Mouse (Mus musculus) embryo, embryonic 9.5 days (tissue): ENCODE measurements at regions not wholly inside any gene's neighbourhood (a gene's known extent, or its start where the extent isn't known, plus 50 kb on each side); places are given as distances from the start of the nearest gene placed in this dataset.
A peak's percentile ranks its signal among the peaks of the same experiment; 100 is the strongest.

ENCODE experiments used
- DNase-seq: peaks from one replicate; pipeline ENCODE4 v3.0.0-alpha.2; 2017; ENCODE audit errors: extremely low spot score

- DNase-seq: peak; percentile 39
These were observed 874.1 kb upstream of the Gje1 start for GRCm38 (mm10) chr10:15592161-15592560.

GRCm38 (mm10) chr10:15586081-15586480 lies 868.1 kb upstream of the Gje1 start:
- DNase-seq: no peak

GRCm38 (mm10) chr10:15564119-15564518 lies 846.1 kb upstream of the Gje1 start:
- DNase-seq: peak; percentile 17

- DNase-seq: peak; percentile 42
These were observed 835.5 kb upstream of the Gje1 start for GRCm38 (mm10) chr10:15553407-15554064.

- DNase-seq: no peak
These were observed 823.9 kb upstream of the Gje1 start for GRCm38 (mm10) chr10:15541797-15542350.

DNA sequence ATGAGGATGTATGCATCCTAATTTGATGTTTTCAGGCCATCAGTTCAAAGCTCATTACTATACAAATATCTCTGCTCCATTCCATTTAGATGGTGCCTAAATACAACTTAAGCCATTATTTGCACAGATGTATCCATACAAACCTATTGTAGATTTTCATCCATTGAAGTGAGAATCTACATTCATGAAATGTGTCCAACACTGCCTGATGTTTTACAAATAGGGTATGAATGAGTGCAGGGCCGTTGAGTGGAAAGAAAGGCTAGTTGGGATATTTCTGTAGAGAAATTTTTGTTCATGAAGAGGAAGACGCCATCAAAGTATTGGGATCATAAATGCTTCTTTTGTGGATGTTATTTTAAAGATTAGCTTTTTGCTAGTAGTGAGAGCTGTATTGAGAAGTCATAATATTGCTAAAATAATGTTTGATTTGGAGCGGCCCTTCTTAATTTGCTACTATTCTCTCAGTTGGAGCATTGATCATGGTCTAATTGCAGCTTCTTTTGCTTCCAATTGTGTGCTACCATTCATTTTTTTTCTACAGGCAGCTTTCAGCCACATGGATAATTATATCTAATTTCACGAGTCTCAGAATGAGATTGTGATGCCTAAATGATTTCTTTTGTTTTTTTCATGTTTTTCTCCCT lies 822.9 kb upstream of the Gje1 start:
- DNase-seq: no peak

DNA sequence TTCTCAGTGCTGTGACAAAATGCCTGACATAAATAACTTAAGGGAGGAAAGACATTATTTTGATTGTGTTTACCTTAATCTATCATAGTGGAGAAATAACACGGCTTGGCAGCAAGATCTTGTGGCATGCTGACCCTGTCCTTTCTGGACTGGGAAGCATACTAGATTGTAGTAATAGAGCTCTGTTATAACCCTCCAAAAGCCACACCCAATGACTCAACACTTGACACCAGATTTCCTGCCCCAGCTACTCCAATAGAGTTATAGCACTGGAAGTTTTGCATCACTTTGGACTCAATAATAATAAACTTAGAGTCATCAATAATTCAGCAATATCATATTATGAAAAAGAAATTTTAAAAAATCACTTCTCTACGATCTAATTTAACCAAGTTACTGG lies 818.0 kb upstream of the Gje1 start:
- no peak for DNase-seq

- DNase-seq: no peak
These were observed 769.4 kb upstream of the Gje1 start for GRCm38 (mm10) chr10:15487367-15487766.

DNA sequence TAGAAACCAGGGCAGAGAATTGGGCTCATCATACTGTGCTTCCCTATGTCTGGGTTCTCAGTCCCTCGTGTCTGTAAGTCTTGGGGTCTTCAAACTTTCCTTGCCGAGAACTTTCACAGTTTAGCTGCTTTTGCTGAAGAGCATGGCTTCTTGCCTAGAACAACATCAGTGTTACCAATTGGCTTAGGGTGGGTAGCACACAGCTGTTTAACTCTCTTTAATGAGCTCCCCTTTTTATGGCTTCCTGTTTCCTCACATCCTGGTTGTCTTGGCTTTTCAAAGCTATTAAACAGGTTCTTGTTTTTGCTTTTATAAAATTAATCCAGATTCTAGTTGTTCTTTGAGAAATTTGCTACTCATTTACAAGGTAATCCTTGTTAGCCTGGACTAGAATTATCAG lies 725.3 kb upstream of the Gje1 start:
- no peak for DNase-seq

DNA sequence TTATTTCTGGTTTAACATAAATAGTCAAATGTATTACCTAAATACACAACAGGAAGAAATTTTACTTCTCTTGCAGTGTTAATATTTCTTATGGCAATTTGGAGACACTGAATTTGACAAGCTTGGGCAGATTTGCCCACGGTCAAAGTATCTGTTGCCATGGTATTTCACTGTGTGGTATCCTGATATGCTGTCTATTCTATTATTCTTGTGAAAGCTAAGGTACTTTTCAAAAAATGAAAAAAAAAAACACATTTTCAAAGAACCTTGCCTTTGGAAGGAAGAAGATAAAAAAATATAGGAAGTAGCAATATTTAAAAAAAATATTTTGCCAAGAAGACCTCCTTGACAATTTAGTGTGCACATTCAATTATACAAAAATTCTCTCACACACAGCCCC lies 723.2 kb upstream of the Gje1 start:
- no peak for DNase-seq

DNA sequence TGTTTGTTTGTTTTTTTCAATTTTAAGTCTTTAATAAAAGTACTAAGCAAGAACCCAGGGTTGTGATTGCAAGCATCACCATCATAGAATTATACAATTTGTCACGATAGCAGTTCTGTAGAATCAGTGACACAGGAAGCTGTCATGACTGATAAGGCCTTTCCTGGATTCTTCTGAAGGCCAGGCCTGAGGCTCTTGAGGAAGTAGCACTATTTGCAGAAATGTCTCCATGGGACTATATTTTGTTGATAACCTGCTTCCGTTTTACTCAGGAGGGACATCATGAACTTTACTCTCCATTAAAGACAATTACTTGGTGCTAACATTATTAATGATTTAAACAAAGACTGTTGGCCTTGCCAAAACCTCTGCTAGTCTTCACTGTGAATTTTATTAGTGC lies 708.7 kb upstream of the Gje1 start:
- DNase-seq: no peak

DNA sequence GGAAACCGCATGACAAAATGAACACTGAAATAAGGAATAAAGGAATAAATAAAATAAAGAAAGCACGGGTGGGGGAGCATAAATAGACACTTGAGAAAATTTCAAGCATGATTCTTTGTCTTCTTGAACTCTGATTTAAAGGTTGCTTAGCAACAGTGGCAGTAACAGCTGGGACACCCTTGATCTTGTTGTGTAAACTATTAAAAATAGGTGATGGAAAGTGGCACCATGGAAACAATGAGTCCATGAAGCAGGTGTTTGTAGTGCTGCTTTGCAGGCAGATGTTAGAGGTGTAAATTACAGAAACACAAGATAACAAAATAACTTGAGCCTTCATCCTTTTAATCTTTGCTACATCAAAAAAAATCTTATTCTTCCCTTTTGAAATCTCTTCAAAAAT lies 688.2 kb upstream of the Gje1 start:
- no peak for DNase-seq

- DNase-seq: no peak
These were observed 687.7 kb upstream of the Gje1 start for GRCm38 (mm10) chr10:15405706-15406105.

DNA sequence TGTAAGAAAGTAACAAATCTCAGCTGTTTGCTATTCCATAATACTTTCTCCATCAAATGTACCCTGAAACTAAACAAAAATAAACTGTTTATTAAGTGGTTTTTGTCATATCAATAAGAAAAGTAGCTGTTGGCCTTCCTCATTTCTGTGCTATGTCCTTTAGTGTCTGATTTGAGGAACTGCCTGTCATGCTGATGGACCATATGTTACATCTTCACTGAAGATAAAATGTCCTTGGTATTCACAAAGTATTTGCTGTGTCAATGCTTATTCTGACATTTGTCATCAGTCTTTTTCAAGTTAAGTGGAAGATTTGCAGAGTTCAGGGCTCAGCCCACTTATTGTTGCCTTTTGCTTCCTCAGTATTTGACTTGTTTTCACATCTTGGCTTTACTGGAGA lies 682.0 kb upstream of the Gje1 start:
- DNase-seq: no peak

GRCm38 (mm10) chr10:15397114-15397513 lies 679.1 kb upstream of the Gje1 start:
- no peak for DNase-seq

DNA sequence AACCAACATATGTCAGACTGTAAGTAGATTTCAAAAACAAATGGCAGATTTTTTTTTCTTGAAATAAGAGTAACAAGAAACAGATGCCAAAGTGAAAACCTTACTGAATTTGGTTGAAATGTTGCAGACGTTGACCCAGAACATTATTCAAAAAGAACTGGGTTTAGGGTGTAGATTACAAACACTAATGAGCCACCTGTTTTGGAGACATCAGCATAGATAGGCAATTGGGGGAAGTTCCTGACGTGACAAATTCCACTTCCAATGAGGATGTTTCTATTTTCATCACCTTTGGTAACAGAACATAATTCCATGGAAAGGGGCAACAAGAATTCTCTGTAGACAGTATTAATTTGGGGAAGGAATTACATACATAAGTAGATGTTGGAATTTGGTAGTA lies 677.3 kb upstream of the Gje1 start:
- no peak for DNase-seq

GRCm38 (mm10) chr10:15392027-15392816 lies 674.2 kb upstream of the Gje1 start:
- no peak for DNase-seq

GRCm38 (mm10) chr10:15373571-15373970 lies 655.6 kb upstream of the Gje1 start:
- no peak for DNase-seq
